ENCODE assay signal across 17 mouse cellular contexts in the genomic region with DNA sequence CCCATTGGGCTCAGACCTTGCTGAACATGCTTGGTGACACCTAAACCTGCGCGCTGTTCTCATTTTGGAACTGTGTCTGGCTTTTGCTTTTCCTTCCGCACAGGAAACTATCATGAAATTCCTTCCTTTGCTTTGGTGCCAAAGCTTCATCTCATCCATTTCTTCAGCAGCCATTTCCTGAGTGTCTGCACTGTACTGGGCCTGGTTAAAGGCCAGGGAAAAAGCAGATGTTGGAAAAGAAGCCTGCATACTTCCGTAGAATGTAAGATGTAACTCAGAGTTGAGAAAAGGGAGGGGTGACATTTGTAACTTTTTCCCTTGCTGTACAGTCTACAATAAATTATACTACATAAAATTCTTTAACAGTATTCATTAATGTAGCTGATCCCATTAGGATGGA. TPM values are rescaled to one million over a fixed set of nuclear protein-coding genes. Genes with fewer than 3 reads are reported as not detected.
DNase-seq lines count a peak whose midpoint lies in the region; ATAC-seq and TF ChIP-seq lines count a peak whose summit lies in the region.
"Had no signal": no experiment of that assay in that cellular context is flagged by ENCODE, and none has a peak within 500 bp of the region (broad histone marks: within the 10 kb centered on the region; RNA-seq: fewer than 3 reads in every experiment).

No protein-coding gene starts in this region.

- ATAC-seq in heart, embryonic 11.5 days (replicated peaks; ENCODE audit: insufficient number of reproducible peaks, low FRiP score, low TSS enrichment), result no peak
- ATAC-seq in stomach, embryonic 14.5 days (ENCODE audit: insufficient number of reproducible peaks, insufficient read depth, low FRiP score, low read depth), result no peak
- ATAC-seq in stomach, postnatal 0 days (ENCODE audit: low FRiP score, low TSS enrichment), result no peak; the same call in 1 of the 2 replicates
- peak; percentile 62; the same call in 1 of the 2 replicates for ATAC-seq in stomach, embryonic 16.5 days (ENCODE audit: insufficient read depth, low FRiP score)
- ATAC-seq: hindbrain, embryonic 16.5 days had no signal

- no peak overlapping the region for H3K4me2 ChIP-seq in heart, embryonic 11.5 days
- no peak overlapping the region for H3K4me2 ChIP-seq in stomach, embryonic 14.5 days (replicated peaks; ENCODE audit: low read depth, low read length)
- H3K4me2 ChIP-seq in stomach, postnatal 0 days (replicated peaks; ENCODE audit: low read depth), result no peak overlapping the region
- no peak overlapping the region for H3K4me2 ChIP-seq in stomach, embryonic 16.5 days (ENCODE audit: low read depth, low read length)
- H3K4me2 ChIP-seq: forebrain, embryonic 12.5 days had no signal

- H3K36me3 ChIP-seq in heart, embryonic 11.5 days (ENCODE audit: control insufficient read depth, insufficient read depth, low read length), result no peaks in the 10 kb centered on the region
- H3K36me3 ChIP-seq in stomach, embryonic 14.5 days (ENCODE audit: control insufficient read depth, insufficient read depth, low read length), result no peaks in the 10 kb centered on the region
- H3K36me3 ChIP-seq in stomach, postnatal 0 days (ENCODE audit: control insufficient read depth, insufficient read depth, low read length), result no peaks in the 10 kb centered on the region
- H3K36me3 ChIP-seq in stomach, embryonic 16.5 days (ENCODE audit: control insufficient read depth, insufficient read depth, low read length), result no peaks in the 10 kb centered on the region
- H3K36me3 ChIP-seq: forebrain, embryonic 12.5 days had no signal

- 85% methylated on average over 4 of the region's 4 CpGs for WGBS in heart, embryonic 11.5 days (ENCODE audit: insufficient replicate concordance)
- WGBS in stomach, embryonic 14.5 days, result 60% methylated on average over 4 of the region's 4 CpGs
- 58% methylated on average over 4 of the region's 4 CpGs for WGBS in stomach, postnatal 0 days
- 67% methylated on average over 4 of the region's 4 CpGs for WGBS in stomach, embryonic 16.5 days

- H3K27ac ChIP-seq in heart, embryonic 11.5 days (ENCODE audit: low read depth, low read length), result no peak overlapping the region
- peak overlapping the region; percentile 35; the same call in 1 of the 2 replicates for H3K27ac ChIP-seq in stomach, embryonic 14.5 days (ENCODE audit: low read length)
- H3K27ac ChIP-seq in stomach, postnatal 0 days (replicated peaks), result no peak overlapping the region
- H3K27ac ChIP-seq in stomach, embryonic 16.5 days (ENCODE audit: low read length), result peak overlapping the region; percentile 2; the same call in 1 of the 2 replicates
- H3K27ac ChIP-seq: forebrain, embryonic 12.5 days had no signal

- H3K9me3 ChIP-seq in heart, embryonic 11.5 days (replicated peaks; ENCODE audit: control insufficient read depth, low read length), result no peaks in the 10 kb centered on the region
- no peaks in the 10 kb centered on the region for H3K9me3 ChIP-seq in stomach, embryonic 14.5 days (ENCODE audit: control insufficient read depth, low read depth, low read length)
- no peaks in the 10 kb centered on the region for H3K9me3 ChIP-seq in stomach, postnatal 0 days (ENCODE audit: control insufficient read depth, low read length)
- no peaks in the 10 kb centered on the region for H3K9me3 ChIP-seq in stomach, embryonic 16.5 days (replicated peaks; ENCODE audit: control insufficient read depth, low read length)
- H3K9me3 ChIP-seq: forebrain, embryonic 12.5 days had no signal

- TF ChIP-seq EP300 in stomach, postnatal 0 days (optimal IDR thresholded peaks at IDR 0.05), result no peak

- no peak overlapping the region for H3K9ac ChIP-seq in heart, embryonic 11.5 days (ENCODE audit: low read depth, low read length)
- no peak overlapping the region for H3K9ac ChIP-seq in stomach, embryonic 14.5 days (replicated peaks; ENCODE audit: low read depth, low read length)
- H3K9ac ChIP-seq in stomach, postnatal 0 days (ENCODE audit: low read length), result no peak overlapping the region
- H3K9ac ChIP-seq in stomach, embryonic 16.5 days (ENCODE audit: low read length), result no peak overlapping the region
- H3K9ac ChIP-seq: forebrain, embryonic 12.5 days had no signal

- H3K4me1 ChIP-seq in heart, embryonic 11.5 days (ENCODE audit: control insufficient read depth, insufficient read depth, low read length), result no peaks in the 10 kb centered on the region
- 0 out of 2 replicates have a peak, but pooled peaks cover 4% of the 10 kb centered on the region for H3K4me1 ChIP-seq in stomach, embryonic 14.5 days (ENCODE audit: control insufficient read depth, insufficient read depth, low read length)
- H3K4me1 ChIP-seq in stomach, postnatal 0 days (replicated peaks; ENCODE audit: control insufficient read depth, insufficient read depth), result no peaks in the 10 kb centered on the region
- H3K4me1 ChIP-seq in stomach, embryonic 16.5 days (ENCODE audit: control insufficient read depth, insufficient read depth, low read length), result 0 out of 2 replicates have a peak, but pooled peaks cover 2% of the 10 kb centered on the region
- H3K4me1 ChIP-seq: forebrain, embryonic 12.5 days had no signal

- peak; percentile 24 for DNase-seq in heart, adult 8-10 months (ENCODE audit: low spot score)
- DNase-seq in kidney, adult 9 months, result peak; percentile 13
- no peak for DNase-seq in kidney, adult 8-10 months
- no peak for DNase-seq in stomach, postnatal 0 days (ENCODE audit: low spot score)
- no peak for DNase-seq in cerebellum, adult 11-12 months
- DNase-seq: adrenal gland, postnatal 14 days; cerebellum, adult 8-10 months; liver; midbrain, embryonic 14.5 days; right cerebral cortex, adult 18-20 months; spleen, adult 18-20 months had no signal

- H3K4me3 ChIP-seq in heart, embryonic 11.5 days (ENCODE audit: low read depth, low read length), result no peak overlapping the region
- H3K4me3 ChIP-seq in stomach, embryonic 14.5 days (ENCODE audit: low read depth, low read length), result no peak overlapping the region
- H3K4me3 ChIP-seq in stomach, postnatal 0 days (ENCODE audit: low read depth, low read length), result no peak overlapping the region
- no peak overlapping the region for H3K4me3 ChIP-seq in stomach, embryonic 16.5 days (replicated peaks; ENCODE audit: low read length)
- H3K4me3 ChIP-seq: forebrain, embryonic 12.5 days had no signal

- TF ChIP-seq CTCF in stomach, postnatal 0 days (IDR thresholded peaks at IDR 0.05; ENCODE audit: low read depth), result no peak

- H3K27me3 ChIP-seq in heart, embryonic 11.5 days (ENCODE audit: control insufficient read depth, insufficient read depth, low read length), result no peaks in the 10 kb centered on the region
- no peaks in the 10 kb centered on the region for H3K27me3 ChIP-seq in stomach, embryonic 14.5 days (ENCODE audit: control insufficient read depth, insufficient read depth, low read length)
- H3K27me3 ChIP-seq in stomach, postnatal 0 days (ENCODE audit: control insufficient read depth, insufficient read depth, low read length), result no peaks in the 10 kb centered on the region
- H3K27me3 ChIP-seq in stomach, embryonic 16.5 days (ENCODE audit: control insufficient read depth, insufficient read depth, low read length), result no peaks in the 10 kb centered on the region
- H3K27me3 ChIP-seq: forebrain, embryonic 12.5 days had no signal

RNA-seq across cellular contexts. Expression of a gene that starts 18.2 kb away (rescaled TPM):
- total RNA-seq in heart, adult 8-10 months (2022), result 1 to 10 TPM; 6.4 to 7.5 (median 6.8) TPM
- polyA plus RNA-seq in heart, embryonic 11.5 days (2014; fragmentation: Nextera tagmentation; extraction: Ambion mirVana), result 41.6 and 51.5 TPM in 2 replicates
- polyA plus RNA-seq in stomach, embryonic 14.5 days (2014; fragmentation: Nextera tagmentation; extraction: Ambion mirVana), result 130 and 132 TPM in 2 replicates
- polyA plus RNA-seq in stomach, postnatal 0 days (2015; fragmentation: Nextera tagmentation; extraction: Ambion mirVana), result 59.4 and 73.8 TPM in 2 replicates
- 88.6 and 95.9 TPM in 2 replicates for polyA plus RNA-seq in stomach, embryonic 16.5 days (2015; fragmentation: Nextera tagmentation; extraction: Ambion mirVana)
- total RNA-seq: megakaryocyte progenitor cell, adult 5-6 weeks had no signal

Comparison
In these comparisons a context has a peak if more than half of its experiments do, and no peak if none do; other contexts are left out.
1. DNase-seq: peak in heart, adult 8-10 months (single experiment) and kidney, adult 9 months (single experiment); none in kidney, adult 8-10 months (0 of 2), stomach, postnatal 0 days (single experiment) and cerebellum, adult 11-12 months (single experiment).
2. H3K27ac ChIP-seq: peak in stomach, embryonic 14.5 days (single experiment) and stomach, embryonic 16.5 days (single experiment); none in heart, embryonic 11.5 days (single experiment) and stomach, postnatal 0 days (single experiment).